Mouse (Mus musculus) layer of hippocampus, adult 9-10 months (tissue): ENCODE measurements around the gene Ccna2.

ENCODE experiments used
- DNase-seq: peaks from one replicate; pipeline ENCODE4 v3.0.0; 2022; ENCODE audit warnings: low spot score

Ccna2 gene

GRCm38 (mm10) chr3:36533201-36533672, 38.7 kb downstream of the Ccna2 start:
- no peak for DNase-seq

- no peak for DNase-seq
Observed at GRCm38 (mm10) chr3:36532738-36533137, 39.2 kb downstream of the Ccna2 start.

GRCm38 (mm10) chr3:36531979-36532542, 39.9 kb downstream of the Ccna2 start:
- no peak for DNase-seq

- DNase-seq, result no peak
Observed at GRCm38 (mm10) chr3:36531242-36531641, 40.7 kb downstream of the Ccna2 start.

- no peak for DNase-seq
Observed at GRCm38 (mm10) chr3:36530781-36531180, 41.2 kb downstream of the Ccna2 start.

- no peak for DNase-seq
Observed at GRCm38 (mm10) chr3:36530345-36530744, 41.6 kb downstream of the Ccna2 start.

GRCm38 (mm10) chr3:36524466-36524865, 47.5 kb downstream of the Ccna2 start:
- DNase-seq, result no peak

- DNase-seq, result no peak
Observed at GRCm38 (mm10) chr3:36522137-36522536, 49.8 kb downstream of the Ccna2 start.

- DNase-seq, result no peak
Observed at GRCm38 (mm10) chr3:36521073-36522060, 50.6 kb downstream of the Ccna2 start, which contains the start of gene Gm11549. TSS of gene Gm11549 (minus strand) at chr3:36521813.

- no peak for DNase-seq
Observed at GRCm38 (mm10) chr3:36516196-36516595, 55.8 kb downstream of the Ccna2 start.
